Mouse (Mus musculus): ENCODE measurements around the gene Plac1.

- TF ChIP-seq POLR2A (IDR thresholded peaks at IDR 0.05; ENCODE audit: borderline replicate concordance, insufficient read depth, low read length) = no peak
- no peak for TF ChIP-seq CTCF (IDR thresholded peaks at IDR 0.05; ENCODE audit: borderline replicate concordance, insufficient read depth, low read depth, low read length)
Observed at GRCm38 (mm10) chrX:53273124-53273523, 33.2 kb upstream of the Plac1 start, which contains the start of gene Fam122c.
